Mouse (Mus musculus): ENCODE results near the gene Ubl5.

GRCm38 (mm10) chr9:20645121-20645520, 2.4 kb downstream of the Ubl5 start:
- TF ChIP-seq CTCF (IDR thresholded peaks at IDR 0.05; ENCODE audit: low read depth, low read length), result no peak
- TF ChIP-seq EP300 (IDR thresholded peaks at IDR 0.05; ENCODE audit: insufficient read depth, low read depth, low read length), result no peak

Data from ES-Bruce4 (cell line).